Mouse (Mus musculus) spleen, adult 2 months (tissue): ENCODE measurements around the gene Nr1h2. TPM values are rescaled to one million over a fixed set of nuclear protein-coding genes. Genes with fewer than 3 reads are reported as not detected.

Experiments used
- DNase-seq, 2 experiments: peaks; one replicate each; pipeline versions ENCODE4 v3.0.0 to v3.0.0-alpha.2; 2012 to 2021; ENCODE audit warnings: low spot score in 2 of 2, low read depth in 1 of 2
- H3K27ac ChIP-seq: fragments of 200-500 bp; 2 replicates; pipeline ENCODE4 v1.5.1; 2012; ENCODE audit warnings: low read length, inconsistent platforms; ENCODE audit not compliant: insufficient read depth
- H3K27me3 ChIP-seq: fragments of 200-500 bp; 2 replicates; pipeline ENCODE4 v1.6.1; 2012; ENCODE audit warnings: mild to moderate bottlenecking, moderate library complexity, low read length, inconsistent platforms; ENCODE audit not compliant: control insufficient read depth, insufficient read depth
- H3K36me3 ChIP-seq: fragments of 200-500 bp; 2 replicates; pipeline ENCODE4 v1.6.1; 2012; ENCODE audit warnings: mild to moderate bottlenecking, low read length, inconsistent platforms; ENCODE audit not compliant: control insufficient read depth, insufficient read depth
- H3K4me1 ChIP-seq: fragments of 200-500 bp; 2 replicates; pipeline ENCODE4 v1.6.1; 2011; ENCODE audit warnings: inconsistent platforms; ENCODE audit not compliant: control insufficient read depth, insufficient read depth, insufficient read length
- H3K4me3 ChIP-seq: fragments of 200-500 bp; 2 replicates; pipeline ENCODE4 v1.5.1; 2011; ENCODE audit warnings: mild to moderate bottlenecking, inconsistent platforms; ENCODE audit not compliant: insufficient read depth, insufficient read length; ENCODE audit errors: extremely low read depth
- CTCF ChIP-seq: fragments of 200-500 bp; IDR thresholded peaks from 2 replicates; pipeline ENCODE4 v1.5.1; 2011; ENCODE audit warnings: mild to moderate bottlenecking, inconsistent platforms; ENCODE audit not compliant: insufficient read depth, insufficient read length, insufficient replicate concordance; ENCODE audit errors: extremely low read depth
- POLR2A ChIP-seq: fragments of 200-500 bp; IDR thresholded peaks from 2 replicates; pipeline ENCODE4 v1.6.1; 2011; ENCODE audit warnings: low read depth, low read length, inconsistent platforms
- WGBS: fragments of 180-500 bp; shearing (Covaris S2); methylation state at CpG from one replicate; pipeline ENCODE4 v1.1.7; 2018; 5-methylcytosine and 5-hydroxymethylcytosine counted together
- polyA plus RNA-seq: library from polyadenylated mRNA; depleted of rRNA; stranded (reverse); fragments of >200 nt; gene quantifications from 2 replicates; pipeline ENCODE4 v1.2.3, GENCODE M21; 2012

The Nr1h2 gene
- polyA plus RNA-seq, 1 experiment: 162 TPM

GRCm38 (mm10) chr7:44585606-44586005, 31.9 kb upstream of the Nr1h2 start:
- H3K4me1 ChIP-seq: peaks cover 20% of the 10 kb centered on the region; the same call in 1 of the 2 replicates
- WGBS: 90% methylated on average over 6 of the region's 6 CpGs
- H3K36me3 ChIP-seq: peaks cover 22% of the 10 kb centered on the region
- no peak overlapping the region for H3K4me3 ChIP-seq
- no peak for DNase-seq
- TF ChIP-seq CTCF (no peak), POLR2A (no peak)
- no peak overlapping the region for H3K27ac ChIP-seq
- peaks cover 1% of the 10 kb centered on the region; the same call in 1 of the 2 replicates for H3K27me3 ChIP-seq

- peaks cover 1% of the 10 kb centered on the region; the same call in 1 of the 2 replicates for H3K27me3 ChIP-seq
- no peak overlapping the region for H3K4me3 ChIP-seq
- WGBS: 86% methylated on average over 6 of the region's 6 CpGs
- no peak for TF ChIP-seq CTCF
- no peak for TF ChIP-seq POLR2A
- no peak overlapping the region for H3K27ac ChIP-seq
- DNase-seq: no peak
- H3K4me1 ChIP-seq: peaks cover 20% of the 10 kb centered on the region; the same call in 1 of the 2 replicates
- peaks cover 23% of the 10 kb centered on the region for H3K36me3 ChIP-seq
Measured at GRCm38 (mm10) chr7:44584921-44585320, 31.2 kb upstream of the Nr1h2 start.

GRCm38 (mm10) chr7:44584265-44584804, 30.6 kb upstream of the Nr1h2 start:
- Histone ChIP-seq H3K4me1 (peaks cover 18% of the 10 kb centered on the region; the same call in 1 of the 2 replicates), H3K4me3 (no peak overlapping the region), H3K27me3 (peaks cover 1% of the 10 kb centered on the region; the same call in 1 of the 2 replicates), H3K36me3 (peaks cover 23% of the 10 kb centered on the region), H3K27ac (no peak overlapping the region)
- no peak for DNase-seq
- TF ChIP-seq POLR2A (no peak), CTCF (no peak)
- 69% methylated on average over 4 of the region's 4 CpGs for WGBS

GRCm38 (mm10) chr7:44583146-44583545, 29.4 kb upstream of the Nr1h2 start:
- WGBS: 78% methylated on average over 1 of the region's 1 CpGs
- no peak overlapping the region for H3K27ac ChIP-seq
- no peak for TF ChIP-seq POLR2A
- TF ChIP-seq CTCF: no peak
- no peak overlapping the region for H3K4me3 ChIP-seq
- no peaks in the 10 kb centered on the region for H3K27me3 ChIP-seq
- H3K4me1 ChIP-seq: peaks cover 10% of the 10 kb centered on the region; the same call in 1 of the 2 replicates
- H3K36me3 ChIP-seq: peaks cover 23% of the 10 kb centered on the region
- DNase-seq: no peak

- Histone ChIP-seq H3K27ac (no peak overlapping the region), H3K36me3 (peaks cover 25% of the 10 kb centered on the region), H3K4me1 (peaks cover 6% of the 10 kb centered on the region; the same call in 1 of the 2 replicates), H3K27me3 (no peaks in the 10 kb centered on the region), H3K4me3 (no peak overlapping the region)
- no peak for TF ChIP-seq POLR2A
- no peak for TF ChIP-seq CTCF
- WGBS: 76% methylated on average over 5 of the region's 5 CpGs
- no peak for DNase-seq
Measured at GRCm38 (mm10) chr7:44582709-44583108, 29.0 kb upstream of the Nr1h2 start.

GRCm38 (mm10) chr7:44581637-44582036, 27.9 kb upstream of the Nr1h2 start:
- TF ChIP-seq CTCF: no peak
- no peak for TF ChIP-seq POLR2A
- H3K27me3 ChIP-seq: no peaks in the 10 kb centered on the region
- H3K27ac ChIP-seq: no peak overlapping the region
- WGBS: 92% methylated on average over 6 of the region's 6 CpGs
- H3K4me1 ChIP-seq: no peaks in the 10 kb centered on the region
- peaks cover 27% of the 10 kb centered on the region for H3K36me3 ChIP-seq
- no peak overlapping the region for H3K4me3 ChIP-seq
- no peak for DNase-seq

- TF ChIP-seq CTCF: no peak
- no peak for TF ChIP-seq POLR2A
- H3K36me3 ChIP-seq: peaks cover 13% of the 10 kb centered on the region; the same call in 1 of the 2 replicates
- peaks cover 5% of the 10 kb centered on the region; the same call in 1 of the 2 replicates for H3K4me1 ChIP-seq
- DNase-seq: no peak
- 81% methylated on average over 5 of the region's 5 CpGs for WGBS
- H3K27me3 ChIP-seq: no peaks in the 10 kb centered on the region
- H3K4me3 ChIP-seq: no peak overlapping the region
- H3K27ac ChIP-seq: no peak overlapping the region
Measured at GRCm38 (mm10) chr7:44576333-44576844, 22.6 kb upstream of the Nr1h2 start.
